Mouse (Mus musculus) ES-E14 (cell line): ENCODE results near the gene Setd6. TPM values are rescaled to one million over a fixed set of nuclear protein-coding genes. Genes with fewer than 3 reads are reported as not detected.

ENCODE experiments used
- DNase-seq: peaks from one replicate; pipeline ENCODE4 v3.0.0-alpha.2; 2013; ENCODE audit warnings: low read depth, low spot score
- H3K27ac ChIP-seq: 2 replicates; pipeline ENCODE4 v1.5.1; 2012; ENCODE audit warnings: low read depth, mild to moderate bottlenecking, low read length, moderate library complexity, mixed read lengths; ENCODE audit not compliant: poor library complexity, insufficient read depth, severe bottlenecking
- H3K36me3 ChIP-seq: 2 replicates; pipeline ENCODE4 v1.6.1; 2012; ENCODE audit warnings: mild to moderate bottlenecking, low read length, moderate library complexity, mixed read lengths; ENCODE audit not compliant: control insufficient read depth, poor library complexity, insufficient read depth, severe bottlenecking
- H3K4me1 ChIP-seq, 2 experiments: fragments of 150-350 bp in 1 of 2; sonication (generic) in 1 of 2; 2 replicates each; pipeline ENCODE4 v1.6.1; 2012; ENCODE audit warnings: low read length in 2 of 2, mild to moderate bottlenecking in 1 of 2, mixed read lengths in 1 of 2; ENCODE audit not compliant: control insufficient read depth in 2 of 2, insufficient read depth in 2 of 2, poor library complexity in 1 of 2
- H3K4me3 ChIP-seq, 2 experiments: fragments of 150-350 bp in 1 of 2; sonication (generic) in 1 of 2; 2 replicates each; pipeline ENCODE4 v1.5.1; 2012; ENCODE audit warnings: low read length in 2 of 2, low read depth in 1 of 2, mild to moderate bottlenecking in 1 of 2, mixed read lengths in 1 of 2; ENCODE audit not compliant: insufficient read depth in 1 of 2, poor library complexity in 1 of 2, severe bottlenecking in 1 of 2
- H3K9ac ChIP-seq: 2 replicates; pipeline ENCODE4 v1.6.1; 2012; ENCODE audit warnings: low read depth, mild to moderate bottlenecking, low read length, mixed read lengths; ENCODE audit not compliant: poor library complexity, insufficient read depth, severe bottlenecking
- H3K9me3 ChIP-seq: fragments of 150-350 bp; sonication (generic); 2 replicates; pipeline ENCODE4 v1.6.1; 2012; ENCODE audit warnings: low read depth, mild to moderate bottlenecking, low read length; ENCODE audit not compliant: control insufficient read depth, insufficient read depth
- CHD2 ChIP-seq: IDR thresholded peaks from 2 replicates; pipeline ENCODE4 v1.6.1; 2014; ENCODE audit warnings: mild to moderate bottlenecking, low read depth, low read length, inconsistent platforms
- HCFC1 ChIP-seq: IDR thresholded peaks from 2 replicates; pipeline ENCODE4 v1.6.1; 2012; ENCODE audit warnings: low read length, inconsistent platforms, borderline replicate concordance; ENCODE audit not compliant: insufficient read depth
- MAFK ChIP-seq: IDR thresholded peaks from 2 replicates; pipeline ENCODE4 v1.6.1; 2014; ENCODE audit warnings: mild to moderate bottlenecking, low read depth, low read length, inconsistent platforms; ENCODE audit not compliant: insufficient read depth
- ZC3H11A ChIP-seq: IDR thresholded peaks from 2 replicates; pipeline ENCODE4 v1.6.1; 2012; ENCODE audit warnings: low read depth, mild to moderate bottlenecking, inconsistent platforms, low read length, borderline replicate concordance
- ZNF384 ChIP-seq: IDR thresholded peaks from 2 replicates; pipeline ENCODE4 v1.6.1; 2012; ENCODE audit warnings: low read depth, low read length, inconsistent platforms
- in situ Hi-C, 2 experiments: fragments of 600-800 bp; cut with MboI; formaldehyde crosslinking; loops; one replicate each; pipeline ENCODE4 v1.15.1; 2025; ENCODE audit warnings: low sequenced_read_pairs in 2 of 2, inconsistent platforms in 1 of 2; ENCODE audit not compliant: unreplicated experiment in 2 of 2
- total RNA-seq: library from RNA; depleted of rRNA; stranded (reverse); fragments of 300-350 nt; gene quantifications from 2 replicates; pipeline ENCODE4 v1.2.3, GENCODE M21; 2012

Setd6 gene
- total RNA-seq, 1 experiment: 61.2 TPM

- in situ Hi-C loops: loop anchor here in 1 of 2 experiments (10.0 kb wide), 1 partner anchor 99 kb away; no protein-coding TSS in a partner anchor
- Histone ChIP-seq H3K4me1 (peaks cover 5 to 12% of the 10 kb centered on the region in 2 experiments; a peak in 3 of 4 replicates), H3K9me3 (no peaks in the 10 kb centered on the region), H3K36me3 (no peaks in the 10 kb centered on the region), H3K27ac (no peak overlapping the region), H3K9ac (no peak overlapping the region; the same call in 1 of the 2 replicates), H3K4me3 (peak overlapping the region; percentile 64 to 76; a peak in 3 of 4 replicates)
- TF ChIP-seq ZNF384: no peak
- TF ChIP-seq ZC3H11A: no peak
- no peak for TF ChIP-seq HCFC1
- TF ChIP-seq MAFK: no peak
- TF ChIP-seq CHD2: no peak
- no peak for DNase-seq
Observed at GRCm38 (mm10) chr8:95703461-95704260, 12.0 kb upstream of the Setd6 start.

- in situ Hi-C loops: loop anchor here in 1 of 2 experiments (10.0 kb wide), 1 partner anchor 100 kb away; no protein-coding TSS in a partner anchor
- Histone ChIP-seq H3K9me3 (no peaks in the 10 kb centered on the region), H3K36me3 (no peaks in the 10 kb centered on the region), H3K27ac (no peak overlapping the region), H3K4me1 (peaks cover 5 to 15% of the 10 kb centered on the region in 2 experiments; a peak in 3 of 4 replicates), H3K4me3 (no peak overlapping the region), H3K9ac (no peak overlapping the region)
- no peak for TF ChIP-seq ZC3H11A
- no peak for DNase-seq
Observed at GRCm38 (mm10) chr8:95704538-95704937, 11.1 kb upstream of the Setd6 start.

- H3K4me3 ChIP-seq: no peak overlapping the region
- H3K9me3 ChIP-seq: no peaks in the 10 kb centered on the region
- no peak for DNase-seq
- TF ChIP-seq ZNF384 (no peak), MAFK (no peak), CHD2 (no peak), HCFC1 (no peak), ZC3H11A (no peak)
- H3K9ac ChIP-seq: no peak overlapping the region
- in situ Hi-C loops: loop anchor here in 1 of 2 experiments (10.0 kb wide), 1 partner anchor 105 kb away; no protein-coding TSS in a partner anchor
- no peaks in the 10 kb centered on the region for H3K36me3 ChIP-seq
- H3K27ac ChIP-seq: no peak overlapping the region
- peaks cover 0 to 27% of the 10 kb centered on the region in 2 experiments; a peak in 2 of 4 replicates for H3K4me1 ChIP-seq
Observed at GRCm38 (mm10) chr8:95709579-95709978, 6.1 kb upstream of the Setd6 start.

GRCm38 (mm10) chr8:95711029-95711428 lies 4.7 kb upstream of the Setd6 start:
- TF ChIP-seq MAFK (no peak), CHD2 (no peak), ZC3H11A (no peak), HCFC1 (no peak), ZNF384 (no peak)
- Histone ChIP-seq H3K9me3 (no peaks in the 10 kb centered on the region), H3K36me3 (no peaks in the 10 kb centered on the region), H3K4me1 (peaks cover 2 to 27% of the 10 kb centered on the region in 2 experiments), H3K27ac (no peak overlapping the region), H3K4me3 (no peak overlapping the region), H3K9ac (no peak overlapping the region)
- DNase-seq: no peak
- in situ Hi-C loops: no loop called here
